Mouse (Mus musculus) kidney, adult 2 months (tissue): ENCODE measurements around the gene Hils1. TPM values are rescaled to one million over a fixed set of nuclear protein-coding genes. Genes with fewer than 3 reads are reported as not detected.
A peak's percentile ranks its signal among the peaks of the same experiment; 100 is the strongest.

ENCODE experiments used
- DNase-seq: peaks from one replicate; pipeline ENCODE4 v3.0.0; 2021
- H3K27ac ChIP-seq: fragments of 200-500 bp; 2 replicates; pipeline ENCODE4 v1.5.1; 2012; ENCODE audit warnings: low read depth, low read length, control low read depth, inconsistent platforms; ENCODE audit not compliant: insufficient read depth
- H3K27me3 ChIP-seq: fragments of 200-500 bp; replicated peaks from 2 replicates; pipeline ENCODE4 v1.6.1; 2012; ENCODE audit warnings: mild to moderate bottlenecking, moderate library complexity, low read length, inconsistent platforms; ENCODE audit not compliant: control insufficient read depth, insufficient read depth
- H3K36me3 ChIP-seq: fragments of 200-500 bp; 2 replicates; pipeline ENCODE4 v1.6.1; 2012; ENCODE audit warnings: mild to moderate bottlenecking, moderate library complexity, low read length, inconsistent platforms; ENCODE audit not compliant: control insufficient read depth, insufficient read depth
- H3K4me1 ChIP-seq: fragments of 200-500 bp; 2 replicates; pipeline ENCODE4 v1.6.1; 2011; ENCODE audit warnings: low read length; ENCODE audit not compliant: control insufficient read depth, insufficient read depth
- H3K4me3 ChIP-seq: fragments of 200-500 bp; 2 replicates; pipeline ENCODE4 v1.5.1; 2011; ENCODE audit warnings: mild to moderate bottlenecking, low read depth, low read length, control low read depth; ENCODE audit not compliant: insufficient read depth
- CTCF ChIP-seq: fragments of 200-500 bp; conservative IDR thresholded peaks from 2 replicates; pipeline ENCODE4 v1.5.1; 2011; ENCODE audit warnings: low read depth, mild to moderate bottlenecking, control low read depth, low read length, moderate library complexity, mixed read lengths; ENCODE audit not compliant: insufficient read depth, insufficient read length
- POLR2A ChIP-seq: fragments of 200-500 bp; IDR thresholded peaks from one replicate; pipeline ENCODE4 v1.6.1; 2011; ENCODE audit warnings: low read depth, low read length, control low read depth
- WGBS: fragments of 180-500 bp; shearing (Covaris S2); methylation state at CpG from one replicate; pipeline ENCODE4 v1.1.7; 2018; 5-methylcytosine and 5-hydroxymethylcytosine counted together
- polyA plus RNA-seq: library from polyadenylated mRNA; depleted of rRNA; stranded (reverse); fragments of >200 nt; gene quantifications from 2 replicates; pipeline ENCODE4 v1.2.3, GENCODE M21; 2012; rRNA removed

Gene Hils1
- polyA plus RNA-seq, result 0.56 TPM in 1 of 2 replicates, not detected in the other

GRCm38 (mm10) chr11:94967419-94967818 is at the start of gene Hils1:
Gene Hils1 (plus strand): TSS chr11:94967593.
- Histone ChIP-seq H3K27me3 (no peaks in the 10 kb centered on the region), H3K4me3 (no peak within 1 kb of the TSS), H3K4me1 (no peaks in the 10 kb centered on the region), H3K36me3 (no peaks in the 10 kb centered on the region), H3K27ac (no peak within 1 kb of the TSS)
- 47% methylated on average over 4 of the region's 4 CpGs for WGBS
- no peak for DNase-seq
- no peak for TF ChIP-seq POLR2A
- no peak for TF ChIP-seq CTCF

DNA sequence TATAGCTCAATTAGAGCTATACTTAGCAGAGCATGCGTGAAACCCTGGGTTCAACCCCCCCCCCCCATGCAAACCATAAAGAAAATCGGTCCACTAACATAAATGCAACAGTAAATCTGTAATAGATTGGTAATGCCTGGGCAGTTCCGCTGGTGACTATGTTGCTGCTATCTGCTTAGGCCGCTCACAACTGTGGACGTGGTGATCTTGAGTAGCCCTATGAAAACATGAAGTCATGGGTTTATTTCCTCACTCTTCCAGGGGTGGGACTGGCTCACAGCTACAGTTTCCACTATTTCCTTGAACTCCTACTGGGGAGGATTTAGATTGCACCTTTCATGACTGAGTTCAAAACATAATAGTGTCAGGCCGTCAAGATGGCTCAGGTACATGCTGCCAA is 49.7 kb upstream of the Hils1 start:
- no peaks in the 10 kb centered on the region for H3K36me3 ChIP-seq
- 86% methylated on average over 6 of the region's 6 CpGs for WGBS
- TF ChIP-seq POLR2A (no peak), CTCF (no peak)
- no peak overlapping the region for H3K27ac ChIP-seq
- no peaks in the 10 kb centered on the region for H3K27me3 ChIP-seq
- no peak overlapping the region for H3K4me3 ChIP-seq
- H3K4me1 ChIP-seq, result no peaks in the 10 kb centered on the region
- DNase-seq, result no peak

DNA sequence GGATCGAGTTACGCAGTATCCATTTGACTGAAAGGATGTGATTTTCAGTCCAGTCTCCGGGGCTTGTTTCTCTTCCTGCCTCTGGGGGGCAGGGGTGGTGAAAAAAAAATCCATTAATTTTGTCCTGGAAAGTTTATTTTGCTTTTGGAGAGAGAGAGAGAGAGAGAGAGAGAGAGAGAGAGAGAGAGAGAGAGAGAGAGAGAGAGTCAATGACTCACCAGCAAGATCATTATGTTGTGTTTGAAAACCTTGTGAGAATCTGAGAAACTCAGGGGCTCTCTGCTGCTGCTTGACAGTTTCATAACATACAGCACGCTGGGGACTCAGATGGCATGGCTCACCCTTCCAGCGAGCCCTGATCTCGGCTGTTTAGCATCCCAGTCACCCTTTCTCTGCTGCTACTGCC is 46.4 kb upstream of the Hils1 start:
- Histone ChIP-seq H3K4me1 (no peaks in the 10 kb centered on the region), H3K4me3 (no peak overlapping the region), H3K27me3 (no peaks in the 10 kb centered on the region), H3K36me3 (no peaks in the 10 kb centered on the region), H3K27ac (no peak overlapping the region)
- no peak for DNase-seq
- WGBS, result 14% methylated on average over 6 of the region's 6 CpGs
- no peak for TF ChIP-seq CTCF
- TF ChIP-seq POLR2A, result no peak

DNA sequence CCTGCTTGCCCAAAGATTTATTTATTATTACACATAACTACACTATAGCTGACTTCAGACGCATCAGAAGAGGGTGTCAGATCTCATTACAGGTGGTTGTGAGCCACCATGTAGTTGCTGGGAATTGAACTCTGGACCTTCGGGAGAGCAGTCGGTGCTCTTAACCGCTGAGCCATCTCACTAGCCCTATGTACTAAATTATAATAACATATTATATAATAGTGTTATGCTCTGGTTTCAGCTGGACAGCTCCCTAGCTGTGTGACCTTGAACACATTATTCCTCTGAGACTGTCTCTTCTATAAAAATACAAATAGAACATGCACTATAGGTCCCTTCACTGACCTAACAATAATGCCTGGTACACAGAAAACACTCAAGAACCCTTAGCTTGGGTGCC is 42.4 kb upstream of the Hils1 start:
- 83% methylated on average over 4 of the region's 4 CpGs for WGBS
- H3K36me3 ChIP-seq, result no peaks in the 10 kb centered on the region

GRCm38 (mm10) chr11:94926431-94926830 is 41.0 kb upstream of the Hils1 start:
- TF ChIP-seq POLR2A, result no peak
- no peak for TF ChIP-seq CTCF
- Histone ChIP-seq H3K4me3 (no peak overlapping the region), H3K27me3 (no peaks in the 10 kb centered on the region), H3K27ac (no peak overlapping the region), H3K36me3 (no peaks in the 10 kb centered on the region), H3K4me1 (no peaks in the 10 kb centered on the region)
- WGBS, result 67% methylated on average over 11 of the region's 11 CpGs
- DNase-seq, result no peak

More for the DNA sequence above, 42.4 kb upstream of the Hils1 start:
- no peak for DNase-seq
- TF ChIP-seq POLR2A (no peak), CTCF (no peak)
- H3K4me3 ChIP-seq, result no peak overlapping the region
- H3K27ac ChIP-seq, result no peak overlapping the region
- H3K4me1 ChIP-seq, result no peaks in the 10 kb centered on the region
- no peaks in the 10 kb centered on the region for H3K27me3 ChIP-seq

- Histone ChIP-seq H3K4me3 (no peak overlapping the region), H3K4me1 (no peaks in the 10 kb centered on the region), H3K36me3 (no peaks in the 10 kb centered on the region), H3K27me3 (no peaks in the 10 kb centered on the region), H3K27ac (no peak overlapping the region)
- TF ChIP-seq POLR2A (no peak), CTCF (no peak)
- WGBS, result 18% methylated on average over 5 of the region's 5 CpGs
- DNase-seq, result peak; percentile 31
Observed at GRCm38 (mm10) chr11:94927771-94928291, 39.6 kb upstream of the Hils1 start.

DNA sequence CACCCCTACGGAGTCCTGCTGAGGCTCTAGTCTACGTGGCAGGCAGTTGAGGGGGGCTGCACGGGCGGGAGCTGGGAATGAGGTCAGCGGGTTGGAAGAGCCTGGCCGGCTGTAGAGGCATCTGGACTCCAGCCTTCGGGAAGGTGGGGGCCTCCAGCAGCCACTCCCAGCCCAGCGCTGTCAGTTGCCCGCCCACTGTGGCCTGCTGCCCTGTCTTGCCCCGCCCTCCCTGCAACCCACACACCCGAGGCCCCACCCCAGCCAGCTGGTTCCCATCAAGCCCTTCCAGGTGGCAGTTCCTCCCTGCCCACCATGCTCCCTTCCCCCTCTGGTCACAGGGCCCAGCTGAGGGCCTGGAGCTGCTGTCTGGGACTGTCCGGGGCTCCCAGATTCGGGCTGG is 38.6 kb upstream of the Hils1 start:
- Histone ChIP-seq H3K36me3 (no peaks in the 10 kb centered on the region), H3K4me3 (no peak overlapping the region), H3K4me1 (no peaks in the 10 kb centered on the region), H3K27me3 (no peaks in the 10 kb centered on the region), H3K27ac (no peak overlapping the region; the same call in 1 of the 2 replicates)
- WGBS, result 10% methylated on average over 13 of the region's 13 CpGs
- TF ChIP-seq CTCF, result no peak
- no peak for TF ChIP-seq POLR2A
- DNase-seq, result peak; percentile 78

- Histone ChIP-seq H3K36me3 (no peaks in the 10 kb centered on the region), H3K4me1 (no peaks in the 10 kb centered on the region), H3K4me3 (no peak overlapping the region), H3K27ac (no peak overlapping the region), H3K27me3 (no peaks in the 10 kb centered on the region)
- 60% methylated on average over 9 of the region's 9 CpGs for WGBS
- no peak for DNase-seq
- TF ChIP-seq POLR2A (no peak), CTCF (no peak)
Observed at GRCm38 (mm10) chr11:94929599-94929998, 37.8 kb upstream of the Hils1 start.
